Mouse (Mus musculus): ENCODE data around the gene Opn5. TPM values are rescaled to one million over a fixed set of nuclear protein-coding genes. Genes with fewer than 3 reads are reported as not detected.

The Opn5 gene
- total RNA-seq (2014; rRNA removed) (not detected in 2 replicates), polyA plus RNA-seq (2012; rRNA removed) (not detected in 2 replicates)

GRCm38 (mm10) chr17:42611295-42611694, at the start of gene Opn5:
TSS of gene Opn5 (minus strand) at chr17:42611395.
- no peak for DNase-seq (ENCODE audit: extremely low read depth, low read depth, low spot score)
- Histone ChIP-seq H3K79me2 (ENCODE audit: control insufficient read depth, insufficient read depth, low read length) (no peaks in the 10 kb centered on the region), H3K27ac (replicated peaks; ENCODE audit: insufficient read depth, low read depth, low read length) (no peak within 1 kb of the TSS), H3K27me3 (ENCODE audit: control insufficient read depth, insufficient read depth, low read length) (no peaks in the 10 kb centered on the region), H3K36me3 (ENCODE audit: control insufficient read depth, insufficient read depth, low read length) (no peaks in the 10 kb centered on the region), H3K4me1 (ENCODE audit: control insufficient read depth, insufficient read depth, low read length) (no peaks in the 10 kb centered on the region), H3K4me3 (ENCODE audit: insufficient read depth, low read depth, low read length) (no peak within 1 kb of the TSS), H3K9ac (ENCODE audit: low read depth, low read length) (no peak within 1 kb of the TSS)
- 71% methylated on average over 8 of the region's 8 CpGs for WGBS
- TF ChIP-seq CTCF (IDR thresholded peaks at IDR 0.05; ENCODE audit: low read depth, low read length), result no peak
- TF ChIP-seq POLR2A (IDR thresholded peaks at IDR 0.05; ENCODE audit: extremely low read depth, insufficient read depth, low read length), result no peak

- Histone ChIP-seq H3K27me3 (ENCODE audit: control insufficient read depth, insufficient read depth, low read length) (no peaks in the 10 kb centered on the region), H3K4me3 (ENCODE audit: insufficient read depth, low read depth, low read length) (no peak overlapping the region), H3K27ac (replicated peaks; ENCODE audit: insufficient read depth, low read depth, low read length) (no peak overlapping the region), H3K36me3 (ENCODE audit: control insufficient read depth, insufficient read depth, low read length) (no peaks in the 10 kb centered on the region), H3K79me2 (ENCODE audit: control insufficient read depth, insufficient read depth, low read length) (no peaks in the 10 kb centered on the region), H3K9ac (ENCODE audit: low read depth, low read length) (no peak overlapping the region), H3K4me1 (ENCODE audit: control insufficient read depth, insufficient read depth, low read length) (no peaks in the 10 kb centered on the region)
- TF ChIP-seq CTCF (IDR thresholded peaks at IDR 0.05; ENCODE audit: low read depth, low read length) (peak; percentile 94), POLR2A (IDR thresholded peaks at IDR 0.05; ENCODE audit: extremely low read depth, insufficient read depth, low read length) (no peak)
- peak; percentile 36 for DNase-seq (ENCODE audit: extremely low read depth, low read depth, low spot score)
- 14% methylated on average over 14 of the region's 14 CpGs for WGBS
Measured at GRCm38 (mm10) chr17:42658634-42659422, 47.6 kb upstream of the Opn5 start.

GRCm38 (mm10) chr17:42643416-42643815, 32.2 kb upstream of the Opn5 start:
- no peak overlapping the region for H3K4me3 ChIP-seq (ENCODE audit: insufficient read depth, low read depth, low read length)
- H3K79me2 ChIP-seq (ENCODE audit: control insufficient read depth, insufficient read depth, low read length), result no peaks in the 10 kb centered on the region
- TF ChIP-seq CTCF (IDR thresholded peaks at IDR 0.05; ENCODE audit: low read depth, low read length) (no peak), POLR2A (IDR thresholded peaks at IDR 0.05; ENCODE audit: extremely low read depth, insufficient read depth, low read length) (no peak)
- H3K27me3 ChIP-seq (ENCODE audit: control insufficient read depth, insufficient read depth, low read length), result no peaks in the 10 kb centered on the region
- peak; percentile 9 for DNase-seq (ENCODE audit: extremely low read depth, low read depth, low spot score)
- 20% methylated on average over 3 of the region's 3 CpGs for WGBS
- no peak overlapping the region for H3K27ac ChIP-seq (replicated peaks; ENCODE audit: insufficient read depth, low read depth, low read length)
- no peaks in the 10 kb centered on the region for H3K36me3 ChIP-seq (ENCODE audit: control insufficient read depth, insufficient read depth, low read length)
- no peak overlapping the region for H3K9ac ChIP-seq (ENCODE audit: low read depth, low read length)
- no peaks in the 10 kb centered on the region for H3K4me1 ChIP-seq (ENCODE audit: control insufficient read depth, insufficient read depth, low read length)

- Histone ChIP-seq H3K4me3 (ENCODE audit: insufficient read depth, low read depth, low read length) (no peak overlapping the region), H3K4me1 (ENCODE audit: control insufficient read depth, insufficient read depth, low read length) (no peaks in the 10 kb centered on the region), H3K9ac (ENCODE audit: low read depth, low read length) (no peak overlapping the region), H3K27me3 (ENCODE audit: control insufficient read depth, insufficient read depth, low read length) (no peaks in the 10 kb centered on the region), H3K79me2 (ENCODE audit: control insufficient read depth, insufficient read depth, low read length) (no peaks in the 10 kb centered on the region), H3K27ac (replicated peaks; ENCODE audit: insufficient read depth, low read depth, low read length) (no peak overlapping the region), H3K36me3 (ENCODE audit: control insufficient read depth, insufficient read depth, low read length) (no peaks in the 10 kb centered on the region)
- DNase-seq (ENCODE audit: extremely low read depth, low read depth, low spot score), result peak; percentile 10
- TF ChIP-seq POLR2A (IDR thresholded peaks at IDR 0.05; ENCODE audit: extremely low read depth, insufficient read depth, low read length) (no peak), CTCF (IDR thresholded peaks at IDR 0.05; ENCODE audit: low read depth, low read length) (no peak)
- WGBS, result 55% methylated on average over 2 of the region's 2 CpGs
Measured at GRCm38 (mm10) chr17:42630206-42630605, 19.0 kb upstream of the Opn5 start.

GRCm38 (mm10) chr17:42613043-42613737, 2.0 kb upstream of the Opn5 start:
- H3K27me3 ChIP-seq (ENCODE audit: control insufficient read depth, insufficient read depth, low read length), result no peaks in the 10 kb centered on the region
- no peak overlapping the region for H3K27ac ChIP-seq (replicated peaks; ENCODE audit: insufficient read depth, low read depth, low read length)
- 34% methylated on average over 6 of the region's 6 CpGs for WGBS
- no peaks in the 10 kb centered on the region for H3K79me2 ChIP-seq (ENCODE audit: control insufficient read depth, insufficient read depth, low read length)
- H3K4me1 ChIP-seq (ENCODE audit: control insufficient read depth, insufficient read depth, low read length), result no peaks in the 10 kb centered on the region
- H3K36me3 ChIP-seq (ENCODE audit: control insufficient read depth, insufficient read depth, low read length), result no peaks in the 10 kb centered on the region
- no peak overlapping the region for H3K9ac ChIP-seq (ENCODE audit: low read depth, low read length)
- TF ChIP-seq POLR2A (IDR thresholded peaks at IDR 0.05; ENCODE audit: extremely low read depth, insufficient read depth, low read length), result no peak
- peak; percentile 59 for TF ChIP-seq CTCF (IDR thresholded peaks at IDR 0.05; ENCODE audit: low read depth, low read length)
- peak; percentile 55 for DNase-seq (ENCODE audit: extremely low read depth, low read depth, low spot score)
- no peak overlapping the region for H3K4me3 ChIP-seq (ENCODE audit: insufficient read depth, low read depth, low read length)

All from liver, adult 2 months (tissue).